Mouse (Mus musculus): ENCODE measurements at regions not wholly inside any gene's neighbourhood (a gene's known extent, or its start where the extent isn't known, plus 50 kb on each side); places are given as distances from the start of the nearest gene placed in this dataset.

- TF ChIP-seq EP300 (IDR thresholded peaks at IDR 0.05; ENCODE audit: low read length), result no peak
- no peak for TF ChIP-seq POLR2A (IDR thresholded peaks at IDR 0.05; ENCODE audit: low read depth, low read length)
- no peak for TF ChIP-seq CTCF (conservative IDR thresholded peaks at IDR 0.05 in 1 of 2, IDR thresholded peaks at IDR 0.05 in 1 of 2; ENCODE audit: low read depth in 2 of 2, low read length in 2 of 2)
- TF ChIP-seq TBP (conservative IDR thresholded peaks at IDR 0.05; ENCODE audit: low read depth, low read length), result no peak
- TF ChIP-seq USF2 (conservative IDR thresholded peaks at IDR 0.05; ENCODE audit: low read depth, low read length), result no peak
- TF ChIP-seq NRF1 (IDR thresholded peaks at IDR 0.05; ENCODE audit: low read depth, low read length), result no peak
- TF ChIP-seq CHD2 (IDR thresholded peaks at IDR 0.05; ENCODE audit: low read length), result no peak
- no peak for TF ChIP-seq RCOR1 (conservative IDR thresholded peaks at IDR 0.05; ENCODE audit: low read depth, low read length)
- no peak for TF ChIP-seq MAX (IDR thresholded peaks at IDR 0.05; ENCODE audit: low read length)
- no peak for TF ChIP-seq UBTF (IDR thresholded peaks at IDR 0.05; ENCODE audit: low read depth, low read length)
- TF ChIP-seq MAFK (IDR thresholded peaks at IDR 0.05; ENCODE audit: insufficient replicate concordance, low read length), result no peak
- TF ChIP-seq ZNF384 (IDR thresholded peaks at IDR 0.05; ENCODE audit: low read depth, low read length), result no peak
These were observed 134.7 kb downstream of the Gas1 start for GRCm38 (mm10) chr13:60042443-60042842.

Measured in CH12.LX (cell line).